Mouse (Mus musculus): ENCODE data around the gene Yars2. TPM values are rescaled to one million over a fixed set of nuclear protein-coding genes. Genes with fewer than 3 reads are reported as not detected.
A peak's percentile ranks its signal among the peaks of the same experiment; 100 is the strongest.
"Not testable (repeated sequence)": the region's sequence is repeated elsewhere in the genome, so short reads cannot be mapped to it uniquely, and the experiment has no call there.

The Yars2 gene
- 10 to 100 TPM; 36.9 to 39.7 TPM for total RNA-seq (2021)

- intact Hi-C loops (cut with DNase I): loop anchor here (2.0 to 10.0 kb wide), 7 partner anchors 56 to 468 kb away; partner anchors contain the start of genes Dnm1l and Mzt2
- DNase-seq: peak; percentile 91
Measured at GRCm38 (mm10) chr16:16302369-16303137, at the start of gene Yars2. TSS of gene Yars2 (plus strand) at chr16:16302965.

GRCm38 (mm10) chr16:16253326-16254074, 49.3 kb upstream of the Yars2 start:
- intact Hi-C loops (cut with DNase I): no loop called here
- DNase-seq: peak; percentile 44 to 50

GRCm38 (mm10) chr16:16255217-16255616, 47.5 kb upstream of the Yars2 start:
- intact Hi-C loops (cut with DNase I): no loop called here
- DNase-seq: no peak

GRCm38 (mm10) chr16:16255874-16256273, 46.9 kb upstream of the Yars2 start:
- DNase-seq: no peak
- intact Hi-C loops (cut with DNase I): loop anchor here (1.0 kb wide), 1 partner anchor 36 kb away; no protein-coding TSS in a partner anchor

- intact Hi-C loops (cut with DNase I): loop anchor here (1.0 kb wide), 1 partner anchor 36 kb away; no protein-coding TSS in a partner anchor
- peak; percentile 16 to 31 for DNase-seq
Measured at GRCm38 (mm10) chr16:16256672-16257071, 46.1 kb upstream of the Yars2 start.

- intact Hi-C loops (cut with DNase I): loop anchor here (1.0 kb wide), 1 partner anchor 18 kb away; no protein-coding TSS in a partner anchor
Measured at GRCm38 (mm10) chr16:16260882-16261281, 41.9 kb upstream of the Yars2 start.

GRCm38 (mm10) chr16:16261481-16261880, 41.3 kb upstream of the Yars2 start:
- intact Hi-C loops (cut with DNase I): loop anchor here (1.0 kb wide), 1 partner anchor 18 kb away; no protein-coding TSS in a partner anchor

More at GRCm38 (mm10) chr16:16260882-16261281, 41.9 kb upstream of the Yars2 start:
- no peak for DNase-seq

GRCm38 (mm10) chr16:16262436-16262835, 40.3 kb upstream of the Yars2 start:
- no peak for DNase-seq
- intact Hi-C loops (cut with DNase I): no loop called here

More at GRCm38 (mm10) chr16:16261481-16261880, 41.3 kb upstream of the Yars2 start:
- no peak for DNase-seq

GRCm38 (mm10) chr16:16272978-16273377, 29.8 kb upstream of the Yars2 start:
- intact Hi-C loops (cut with DNase I): no loop called here
- no peak for DNase-seq

- DNase-seq: no peak
- intact Hi-C loops (cut with DNase I): no loop called here
Measured at GRCm38 (mm10) chr16:16273752-16274151, 29.0 kb upstream of the Yars2 start.

GRCm38 (mm10) chr16:16303138-16303827, 518 bp downstream of the Yars2 start:
- DNase-seq: peak in 1 of 2 experiments; percentile 25

GRCm38 (mm10) chr16:16303888-16304287, 1.1 kb downstream of the Yars2 start:
- intact Hi-C loops (cut with DNase I): loop anchor here (2.0 to 10.0 kb wide), 7 partner anchors 55 to 469 kb away; partner anchors contain the start of genes Dnm1l and Mzt2
- DNase-seq: no peak

More at GRCm38 (mm10) chr16:16303138-16303827, 518 bp downstream of the Yars2 start:
- intact Hi-C loops (cut with DNase I): loop anchor here (2.0 to 10.0 kb wide), 7 partner anchors 56 to 468 kb away; partner anchors contain the start of genes Dnm1l and Mzt2

- DNase-seq: no peak
- intact Hi-C loops (cut with DNase I): no loop called here
Measured at GRCm38 (mm10) chr16:16311319-16311718, 8.6 kb downstream of the Yars2 start.

- intact Hi-C loops (cut with DNase I): no loop called here
- DNase-seq: no peak
Measured at GRCm38 (mm10) chr16:16325775-16326336, 23.1 kb downstream of the Yars2 start.

- no peak for DNase-seq
- intact Hi-C loops (cut with DNase I): no loop called here
Measured at GRCm38 (mm10) chr16:16346420-16346819, 43.7 kb downstream of the Yars2 start.

GRCm38 (mm10) chr16:16357908-16358307, 55.1 kb downstream of the Yars2 start:
- DNase-seq: no peak

GRCm38 (mm10) chr16:16358481-16359100, 55.8 kb downstream of the Yars2 start, which contains the start of gene Dnm1l:
TSS of gene Dnm1l (minus strand) at chr16:16358959.
- intact Hi-C loops (cut with DNase I): loop anchor here (2.0 kb wide), 2 partner anchors 56 to 212 kb away; partner anchors contain the start of gene Yars2
- DNase-seq: peak; percentile 90 to 91

More at GRCm38 (mm10) chr16:16357908-16358307, 55.1 kb downstream of the Yars2 start:
- intact Hi-C loops (cut with DNase I): loop anchor here (2.0 kb wide), 2 partner anchors 55 to 211 kb away; partner anchors contain the start of gene Yars2

- intact Hi-C loops (cut with DNase I): loop anchor here (2.0 kb wide), 2 partner anchors 56 to 212 kb away; partner anchors contain the start of gene Yars2
- DNase-seq: not testable (repeated sequence)
Measured at GRCm38 (mm10) chr16:16359101-16359482, 56.3 kb downstream of the Yars2 start.
